35 mouse cellular contexts compared by ENCODE assay signal in the genomic region with DNA sequence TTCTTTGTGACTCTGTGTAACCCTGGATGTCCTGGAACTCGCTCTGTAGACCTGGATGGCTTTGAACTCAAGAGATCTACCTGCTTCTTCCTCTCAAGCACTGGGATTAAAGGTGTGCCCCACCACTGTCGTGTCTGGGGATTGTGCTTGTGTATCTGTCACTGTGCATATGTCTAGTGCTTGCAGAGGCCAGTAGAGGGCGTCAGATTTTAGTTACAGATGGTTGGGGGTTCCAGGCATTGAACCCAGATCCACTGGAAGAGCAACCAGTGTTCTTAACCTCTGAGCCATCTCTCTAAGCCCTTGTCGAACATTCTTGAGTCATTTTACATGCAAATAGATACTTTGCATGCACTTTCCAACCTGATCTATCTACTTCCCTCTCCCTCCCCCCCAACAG. TPM values are rescaled to one million over a fixed set of nuclear protein-coding genes. Genes with fewer than 3 reads are reported as not detected.
DNase-seq lines count a peak whose midpoint lies in the region; ATAC-seq and TF ChIP-seq lines count a peak whose summit lies in the region.
"Had no signal": no experiment of that assay in that cellular context is flagged by ENCODE, and none has a peak within 500 bp of the region (broad histone marks: within the 10 kb centered on the region; RNA-seq: fewer than 3 reads in every experiment).

No protein-coding gene starts in this region.

- H3K9me3 ChIP-seq in intestine, postnatal 0 days (ENCODE audit: control insufficient read depth), result no peaks in the 10 kb centered on the region
- H3K9me3 ChIP-seq in intestine, embryonic 16.5 days (ENCODE audit: control insufficient read depth, low read length), result no peaks in the 10 kb centered on the region
- H3K9me3 ChIP-seq in CH12.LX (replicated peaks; ENCODE audit: low read length), result no peaks in the 10 kb centered on the region
- no peaks in the 10 kb centered on the region for H3K9me3 ChIP-seq in embryonic facial prominence, embryonic 10.5 days
- no peaks in the 10 kb centered on the region for H3K9me3 ChIP-seq in midbrain, embryonic 11.5 days (ENCODE audit: control insufficient read depth, low read length)
- H3K9me3 ChIP-seq: forebrain, embryonic 10.5 days; forebrain, embryonic 13.5 days; G1E; heart, embryonic 12.5 days; heart, embryonic 15.5 days; hindbrain, embryonic 10.5 days; intestine, embryonic 15.5 days had no signal

- H3K4me1 ChIP-seq in intestine, postnatal 0 days (replicated peaks; ENCODE audit: control insufficient read depth, insufficient read depth, low read length), result no peaks in the 10 kb centered on the region
- H3K4me1 ChIP-seq in intestine, embryonic 16.5 days (ENCODE audit: control insufficient read depth, insufficient read depth, low read length), result no peaks in the 10 kb centered on the region
- H3K4me1 ChIP-seq in CH12.LX (ENCODE audit: control insufficient read depth in 1 of 2, insufficient read depth in 2 of 2), result peaks cover 9 to 65% of the 10 kb centered on the region in 2 experiments
- H3K4me1 ChIP-seq in embryonic facial prominence, embryonic 10.5 days, result no peaks in the 10 kb centered on the region; the same call in 1 of the 2 replicates
- H3K4me1 ChIP-seq in midbrain, embryonic 11.5 days (ENCODE audit: control insufficient read depth, insufficient read depth, low read length), result no peaks in the 10 kb centered on the region
- H3K4me1 ChIP-seq: forebrain, embryonic 13.5 days; heart, embryonic 12.5 days; heart, embryonic 15.5 days; hindbrain, embryonic 10.5 days; intestine, embryonic 15.5 days had no signal

- TF ChIP-seq CTCF in intestine, postnatal 0 days (IDR thresholded peaks at IDR 0.05; ENCODE audit: low read depth), result peak; percentile 22
- peak in 1 of 2 experiments; percentile 25; a peak in 2 of 4 replicates for TF ChIP-seq CTCF in CH12.LX (conservative IDR thresholded peaks at IDR 0.05 in 1 of 2, IDR thresholded peaks at IDR 0.05 in 1 of 2; ENCODE audit: low read depth in 2 of 2, low read length in 2 of 2)

- H3K27me3 ChIP-seq in intestine, postnatal 0 days (replicated peaks; ENCODE audit: control insufficient read depth, insufficient read depth, low read length), result no peaks in the 10 kb centered on the region
- no peaks in the 10 kb centered on the region for H3K27me3 ChIP-seq in intestine, embryonic 16.5 days (replicated peaks; ENCODE audit: control insufficient read depth, insufficient read depth, low read length)
- no peaks in the 10 kb centered on the region for H3K27me3 ChIP-seq in CH12.LX (replicated peaks)
- no peaks in the 10 kb centered on the region for H3K27me3 ChIP-seq in embryonic facial prominence, embryonic 10.5 days (replicated peaks; ENCODE audit: low read depth, poor library complexity, severe bottlenecking)
- H3K27me3 ChIP-seq in midbrain, embryonic 11.5 days (ENCODE audit: control insufficient read depth, insufficient read depth, low read length), result no peaks in the 10 kb centered on the region
- H3K27me3 ChIP-seq: forebrain, embryonic 13.5 days; heart, embryonic 12.5 days; heart, embryonic 15.5 days; intestine, embryonic 15.5 days; Patski had no signal

- TF ChIP-seq POLR2A in CH12.LX (IDR thresholded peaks at IDR 0.05; ENCODE audit: low read depth, low read length), result no peak

- ATAC-seq in intestine, postnatal 0 days, result no peak
- ATAC-seq in intestine, embryonic 16.5 days, result no peak
- no peak for ATAC-seq in midbrain, embryonic 11.5 days (ENCODE audit: low FRiP score)
- ATAC-seq: activated CD4-positive, CD25-positive, alpha-beta regulatory T cell, adult 4 months; forebrain, embryonic 13.5 days; forebrain, embryonic 16.5 days; intestine, embryonic 15.5 days; Patski had no signal

- no peak for DNase-seq in CH12.LX (ENCODE audit: extremely low read depth)
- peak; percentile 40 for DNase-seq in ES-CJ7 (ENCODE audit: low read depth, low spot score)
- DNase-seq in induced T-regulatory cell, adult 2 months (ENCODE audit: low read depth), result peak; percentile 26
- DNase-seq in testis, postnatal 14 days (ENCODE audit: low spot score), result no peak
- DNase-seq in embryonic facial prominence, embryonic 10.5 days (ENCODE audit: low spot score), result no peak
- DNase-seq in midbrain, embryonic 11.5 days (ENCODE audit: low spot score, missing footprints), result no peak
- DNase-seq: adrenal gland, adult 8-10 months; adrenal gland, postnatal 25 days; cerebellum, adult 11-12 months; cerebellum, adult 8-10 months; cerebellum, postnatal 10 days; cerebellum, postnatal 36 days; embryo, embryonic 11 days; gastrocnemius, adult 2 months; gastrocnemius, postnatal 25 days; heart, adult 18-20 months; heart, postnatal 10 days; heart, postnatal 36 days had no signal

- peaks cover 58% of the 10 kb centered on the region for H3K79me2 ChIP-seq in CH12.LX (replicated peaks; ENCODE audit: control insufficient read depth, extremely low read depth, insufficient read depth, poor library complexity, severe bottlenecking)

- TF ChIP-seq RAD21 in CH12.LX (IDR thresholded peaks at IDR 0.05; ENCODE audit: low read depth, low read length), result no peak

- H3K4me3 ChIP-seq in intestine, postnatal 0 days (ENCODE audit: low read depth, low read length), result no peak overlapping the region
- H3K4me3 ChIP-seq in intestine, embryonic 16.5 days (ENCODE audit: low read length), result no peak overlapping the region
- H3K4me3 ChIP-seq in CH12.LX (replicated peaks in 1 of 3; ENCODE audit: low read depth in 2 of 3, low read length in 2 of 3, poor library complexity in 1 of 3), result no peak overlapping the region
- H3K4me3 ChIP-seq in embryonic facial prominence, embryonic 10.5 days, result no peak overlapping the region
- H3K4me3 ChIP-seq in midbrain, embryonic 11.5 days (ENCODE audit: low read depth, low read length), result no peak overlapping the region
- H3K4me3 ChIP-seq: forebrain, embryonic 10.5 days; forebrain, embryonic 13.5 days; gastrocnemius, adult 2 months; heart, embryonic 12.5 days; heart, embryonic 15.5 days; hindbrain, embryonic 10.5 days; intestine, embryonic 15.5 days had no signal

- peaks cover 5% of the 10 kb centered on the region; the same call in 1 of the 2 replicates for H3K36me3 ChIP-seq in intestine, postnatal 0 days (ENCODE audit: control insufficient read depth, insufficient read depth)
- H3K36me3 ChIP-seq in intestine, embryonic 16.5 days (ENCODE audit: control insufficient read depth, insufficient read depth, low read length), result no peaks in the 10 kb centered on the region
- peaks cover 30 to 61% of the 10 kb centered on the region in 2 experiments for H3K36me3 ChIP-seq in CH12.LX (replicated peaks in 1 of 2; ENCODE audit: control insufficient read depth in 1 of 2, insufficient read depth in 1 of 2, low read length in 1 of 2)
- peaks cover 24% of the 10 kb centered on the region for H3K36me3 ChIP-seq in embryonic facial prominence, embryonic 10.5 days (replicated peaks)
- H3K36me3 ChIP-seq in midbrain, embryonic 11.5 days (ENCODE audit: control insufficient read depth, insufficient read depth, low read length), result peaks cover 3% of the 10 kb centered on the region; the same call in 1 of the 2 replicates
- H3K36me3 ChIP-seq: G1E; heart, embryonic 15.5 days; intestine, embryonic 15.5 days had no signal

- H3K4me2 ChIP-seq in intestine, postnatal 0 days (replicated peaks; ENCODE audit: low read depth), result no peak overlapping the region
- no peak overlapping the region for H3K4me2 ChIP-seq in intestine, embryonic 16.5 days (ENCODE audit: low read depth, low read length)
- no peak overlapping the region for H3K4me2 ChIP-seq in CH12.LX (ENCODE audit: insufficient read depth, low read depth, poor library complexity, severe bottlenecking)
- no peak overlapping the region for H3K4me2 ChIP-seq in midbrain, embryonic 11.5 days
- H3K4me2 ChIP-seq: forebrain, embryonic 13.5 days; heart, embryonic 12.5 days; heart, embryonic 15.5 days; hindbrain, embryonic 14.5 days; intestine, embryonic 15.5 days had no signal

- H3K9ac ChIP-seq in intestine, postnatal 0 days (ENCODE audit: low read depth, low read length), result no peak overlapping the region
- no peak overlapping the region for H3K9ac ChIP-seq in intestine, embryonic 16.5 days (ENCODE audit: low read depth, low read length)
- H3K9ac ChIP-seq in CH12.LX (ENCODE audit: insufficient read depth, low read depth), result no peak overlapping the region
- H3K9ac ChIP-seq in midbrain, embryonic 11.5 days (ENCODE audit: low read length), result no peak overlapping the region
- H3K9ac ChIP-seq: forebrain, embryonic 13.5 days; heart, embryonic 12.5 days; heart, embryonic 15.5 days; hindbrain, embryonic 14.5 days; intestine, embryonic 15.5 days had no signal

- in situ Hi-C loops in CH12.LX (cut with MboI; ENCODE audit: low pct_ligation_motif_present, low pct_unique_long_range_greater_than_20kb, low sequenced_read_pairs), result no loop called here

- WGBS in intestine, postnatal 0 days, result 79% methylated on average over 4 of the region's 4 CpGs
- 76% methylated on average over 4 of the region's 4 CpGs for WGBS in intestine, embryonic 16.5 days
- 78% methylated on average over 4 of the region's 4 CpGs for WGBS in embryonic facial prominence, embryonic 10.5 days
- 81% methylated on average over 4 of the region's 4 CpGs for WGBS in midbrain, embryonic 11.5 days

- no peak overlapping the region for H3K27ac ChIP-seq in intestine, postnatal 0 days (ENCODE audit: low read depth, low read length)
- no peak overlapping the region for H3K27ac ChIP-seq in intestine, embryonic 16.5 days (ENCODE audit: low read length)
- peak overlapping the region; percentile 47; the same call in 1 of the 2 replicates for H3K27ac ChIP-seq in CH12.LX (ENCODE audit: insufficient read depth, low read depth)
- no peak overlapping the region for H3K27ac ChIP-seq in embryonic facial prominence, embryonic 10.5 days (replicated peaks)
- no peak overlapping the region for H3K27ac ChIP-seq in midbrain, embryonic 11.5 days (ENCODE audit: low read depth, low read length)
- H3K27ac ChIP-seq: forebrain, embryonic 10.5 days; forebrain, embryonic 13.5 days; gastrocnemius, adult 2 months; heart, embryonic 15.5 days; hindbrain, embryonic 10.5 days; hindbrain, embryonic 14.5 days; intestine, embryonic 15.5 days had no signal

- TF ChIP-seq EP300 in CH12.LX (IDR thresholded peaks at IDR 0.05; ENCODE audit: low read length), result no peak

- dilution Hi-C loops in CH12.LX (cut with MboI; ENCODE audit: extremely low pct_ligation_motif_present, extremely low pct_unique_long_range_greater_than_20kb, low sequenced_read_pairs), result no loop called here

RNA-seq across cellular contexts. Expression of a gene that starts 5.5 kb away (rescaled TPM):
- polyA plus RNA-seq in intestine, postnatal 0 days (2015; fragmentation: Nextera tagmentation; extraction: Ambion mirVana), result not detected in 2 replicates
- not detected in 2 replicates for polyA plus RNA-seq in intestine, embryonic 16.5 days (2015; fragmentation: Nextera tagmentation; extraction: Ambion mirVana)
- total RNA-seq in CH12.LX (2012; rRNA removed) (not detected in 2 replicates), CH12.LX (2014; rRNA removed) (0.43 TPM in 1 of 2 replicates, not detected in the other)
- polyA plus RNA-seq in CH12.LX (2012; ENCODE audit: insufficient read length, low read depth), result 0.57 and 0.61 TPM in 2 replicates
- polyA plus RNA-seq in embryonic facial prominence, embryonic 10.5 days (2016; fragmentation: Nextera tagmentation; extraction: Ambion mirVana), result not detected in 2 replicates
- polyA plus RNA-seq in midbrain, embryonic 11.5 days (2014; fragmentation: Nextera tagmentation; extraction: Ambion mirVana), result not detected in 2 replicates
- total RNA-seq: adrenal gland, adult 8-10 months; adrenal gland, postnatal 25 days; gastrocnemius, postnatal 25 days; heart, adult 18-20 months; heart, postnatal 10 days; heart, postnatal 36 days had no signal
- polyA plus RNA-seq: cortical plate, adult 2 months; embryonic facial prominence, embryonic 11.5 days; embryonic facial prominence, embryonic 14.5 days; forebrain, embryonic 10.5 days; forebrain, embryonic 16.5 days; G1E; gonadal fat pad, adult 2 months; heart, embryonic 12.5 days; heart, embryonic 15.5 days; hindbrain, embryonic 10.5 days; hindbrain, embryonic 14.5 days; intestine, embryonic 15.5 days; Patski had no signal

RNA-seq across cellular contexts. Expression of a gene that starts 12.6 kb away (rescaled TPM):
- 3.4 and 4.0 TPM in 2 replicates for polyA plus RNA-seq in intestine, postnatal 0 days (2015; fragmentation: Nextera tagmentation; extraction: Ambion mirVana)
- 4.0 TPM in 2 replicates for polyA plus RNA-seq in intestine, embryonic 16.5 days (2015; fragmentation: Nextera tagmentation; extraction: Ambion mirVana)
- total RNA-seq in CH12.LX (2012; rRNA removed) (17.5 and 21.4 TPM in 2 replicates), CH12.LX (2014; rRNA removed) (9.6 and 10.9 TPM in 2 replicates)
- polyA plus RNA-seq in CH12.LX (2012; ENCODE audit: insufficient read length, low read depth), result 30.6 and 33.1 TPM in 2 replicates
- 9.5 and 10.6 TPM in 2 replicates for polyA plus RNA-seq in embryonic facial prominence, embryonic 10.5 days (2016; fragmentation: Nextera tagmentation; extraction: Ambion mirVana)
- polyA plus RNA-seq in midbrain, embryonic 11.5 days (2014; fragmentation: Nextera tagmentation; extraction: Ambion mirVana), result 11.6 and 14.0 TPM in 2 replicates
- polyA plus RNA-seq: G1E had no signal

Comparison
In these comparisons a context has a peak if more than half of its experiments do, and no peak if none do; other contexts are left out.
1. DNase-seq: peak in ES-CJ7 (single experiment) and induced T-regulatory cell, adult 2 months (single experiment); none in CH12.LX (single experiment), testis, postnatal 14 days (single experiment), embryonic facial prominence, embryonic 10.5 days (single experiment) and midbrain, embryonic 11.5 days (single experiment).